Mouse (Mus musculus) neural tube, embryonic 12.5 days (tissue): Measurements from ENCODE around the gene Ube4a. TPM values are rescaled to one million over a fixed set of nuclear protein-coding genes. Genes with fewer than 3 reads are reported as not detected.

ENCODE experiments used
- ATAC-seq: fragments of 200-750 bp; cut with Nextera tagmentation; 2 replicates; pipeline ENCODE4 v1.8.0; 2017; ENCODE audit warnings: low read depth, mild to moderate bottlenecking, moderate TSS enrichment, moderate library complexity; ENCODE audit not compliant: low FRiP score
- H3K27ac ChIP-seq: fragments of 300-500 bp; sonication (generic); 2 replicates; pipeline ENCODE4 v1.5.1; 2016
- H3K27me3 ChIP-seq: fragments of 300-500 bp; sonication (generic); replicated peaks from 2 replicates; pipeline ENCODE4 v1.6.1; 2016; ENCODE audit warnings: mild to moderate bottlenecking
- H3K36me3 ChIP-seq: fragments of 300-500 bp; sonication (generic); 2 replicates; pipeline ENCODE4 v1.6.1; 2016; ENCODE audit warnings: mild to moderate bottlenecking
- H3K4me1 ChIP-seq: fragments of 300-500 bp; sonication (generic); 2 replicates; pipeline ENCODE4 v1.6.1; 2016
- H3K4me2 ChIP-seq: fragments of 300-500 bp; sonication (generic); replicated peaks from 2 replicates; pipeline ENCODE4 v1.6.1; 2016; ENCODE audit warnings: mild to moderate bottlenecking
- H3K4me3 ChIP-seq: fragments of 300-500 bp; sonication (generic); 2 replicates; pipeline ENCODE4 v1.5.1; 2016
- H3K9ac ChIP-seq: fragments of 300-500 bp; sonication (generic); 2 replicates; pipeline ENCODE4 v1.6.1; 2016; ENCODE audit warnings: mild to moderate bottlenecking
- H3K9me3 ChIP-seq: fragments of 300-500 bp; sonication (generic); 2 replicates; pipeline ENCODE4 v1.6.1; 2016; ENCODE audit warnings: mild to moderate bottlenecking
- WGBS: fragments of 180-500 bp; shearing (Covaris S2); methylation state at CpG from one replicate; pipeline ENCODE4 v1.1.7; 2016; 5-methylcytosine and 5-hydroxymethylcytosine counted together
- polyA plus RNA-seq: library from polyadenylated mRNA; unstranded; fragments of >200 nt; fragmentation: Nextera tagmentation; extraction: Ambion mirVana; gene quantifications from 2 replicates; pipeline ENCODE4 v1.2.1, GENCODE M21; 2016

The Ube4a gene
- polyA plus RNA-seq, 1 experiment from 2014 or later = 34.3 TPM

DNA sequence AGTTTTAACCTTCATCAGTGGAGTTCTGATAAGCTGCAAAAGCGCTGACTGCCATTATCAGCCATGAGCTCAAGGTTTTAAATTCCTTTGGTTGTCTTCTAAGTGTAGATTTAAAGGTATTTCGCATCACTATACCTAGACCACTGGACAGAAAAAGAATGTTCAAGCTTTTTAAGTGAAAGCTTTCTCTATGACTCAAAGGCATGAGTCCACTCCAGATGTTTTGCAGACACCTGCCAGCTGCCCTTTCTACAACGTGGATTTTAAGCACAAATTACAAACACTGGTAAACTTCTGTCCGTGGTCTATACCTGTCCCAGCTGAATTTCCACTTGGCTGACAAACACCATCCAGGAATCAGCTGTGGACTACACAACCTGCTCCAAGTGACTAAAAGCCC, 29.6 kb upstream of the Ube4a start:
- Histone ChIP-seq H3K4me3 (no peak overlapping the region), H3K4me1 (no peaks in the 10 kb centered on the region), H3K27me3 (no peaks in the 10 kb centered on the region), H3K27ac (no peak overlapping the region), H3K9ac (no peak overlapping the region), H3K36me3 (no peaks in the 10 kb centered on the region), H3K9me3 (no peaks in the 10 kb centered on the region), H3K4me2 (no peak overlapping the region)
- no peak for ATAC-seq
- 81% methylated on average over 4 of the region's 4 CpGs for WGBS

DNA sequence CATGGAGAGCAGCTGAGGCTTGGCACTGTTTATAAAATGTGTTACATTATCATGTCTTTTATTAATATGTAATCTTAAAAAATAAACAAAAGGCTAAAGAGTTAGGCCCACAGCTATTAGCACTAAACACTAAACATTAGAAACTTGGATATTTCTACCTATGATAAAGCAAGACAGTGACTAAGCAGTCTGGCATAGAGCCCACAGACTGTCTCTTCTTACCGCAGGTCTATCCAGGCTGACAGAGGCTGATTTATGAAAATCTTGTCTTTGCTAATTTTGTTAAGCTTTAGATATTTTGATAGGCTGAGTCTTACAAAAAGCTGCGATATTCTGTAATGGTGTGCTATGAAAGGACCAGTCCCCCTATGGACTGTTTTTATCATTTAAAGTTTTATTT, 27.9 kb upstream of the Ube4a start:
- Histone ChIP-seq H3K9ac (no peak overlapping the region), H3K36me3 (no peaks in the 10 kb centered on the region), H3K9me3 (no peaks in the 10 kb centered on the region), H3K4me2 (no peak overlapping the region), H3K27ac (no peak overlapping the region), H3K4me1 (no peaks in the 10 kb centered on the region), H3K4me3 (no peak overlapping the region), H3K27me3 (no peaks in the 10 kb centered on the region)
- no peak for ATAC-seq
- 93% methylated on average over 2 of the region's 2 CpGs for WGBS

DNA sequence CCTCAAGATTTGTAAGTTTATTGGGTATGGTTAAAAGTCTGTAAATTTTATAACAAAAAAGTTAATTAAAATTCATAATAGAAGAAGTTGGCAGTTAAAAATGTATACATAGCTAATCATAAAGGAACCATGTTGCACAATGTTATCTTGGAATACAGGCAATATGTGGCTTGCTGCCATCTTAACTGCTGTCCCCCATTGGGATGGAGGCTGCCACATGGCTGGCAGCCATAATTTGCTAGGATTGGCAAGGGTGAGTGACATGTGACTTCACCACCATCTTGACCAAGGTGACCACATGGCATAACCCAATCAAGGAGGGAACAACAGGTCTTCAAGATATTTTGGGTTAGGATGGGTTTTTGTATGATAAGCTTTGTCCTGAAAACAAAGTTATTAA, 26.9 kb upstream of the Ube4a start:
- no peak overlapping the region for H3K4me3 ChIP-seq
- H3K4me1 ChIP-seq = no peaks in the 10 kb centered on the region
- no peaks in the 10 kb centered on the region for H3K27me3 ChIP-seq
- no peaks in the 10 kb centered on the region for H3K9me3 ChIP-seq
- no peak overlapping the region for H3K9ac ChIP-seq
- H3K27ac ChIP-seq = no peak overlapping the region
- H3K4me2 ChIP-seq = no peak overlapping the region
- ATAC-seq = no peak
- no peaks in the 10 kb centered on the region for H3K36me3 ChIP-seq

DNA sequence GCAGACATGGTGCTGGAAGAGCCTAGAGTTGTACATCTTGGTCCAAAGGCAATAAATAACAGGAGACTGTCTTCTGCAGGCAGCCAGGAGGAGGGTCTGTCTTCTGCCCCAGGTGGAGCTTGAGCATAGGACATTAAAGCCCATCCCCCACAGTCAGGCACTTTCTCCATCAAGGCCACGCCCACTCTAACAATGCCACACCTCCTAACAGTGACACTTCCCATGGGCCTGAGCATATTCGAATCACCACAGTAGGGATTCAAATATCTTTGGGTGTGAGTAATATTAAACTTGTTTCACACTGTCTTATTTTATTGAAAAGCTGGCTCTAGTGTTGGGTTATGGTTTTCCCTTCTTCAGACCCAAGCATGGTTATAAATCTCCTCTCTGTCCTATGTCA, 26.4 kb upstream of the Ube4a start:
- Histone ChIP-seq H3K4me1 (no peaks in the 10 kb centered on the region), H3K9ac (no peak overlapping the region), H3K9me3 (no peaks in the 10 kb centered on the region), H3K27me3 (no peaks in the 10 kb centered on the region), H3K4me3 (no peak overlapping the region), H3K4me2 (no peak overlapping the region), H3K27ac (no peak overlapping the region), H3K36me3 (no peaks in the 10 kb centered on the region)
- WGBS = 76% methylated on average over 2 of the region's 2 CpGs
- no peak for ATAC-seq

DNA sequence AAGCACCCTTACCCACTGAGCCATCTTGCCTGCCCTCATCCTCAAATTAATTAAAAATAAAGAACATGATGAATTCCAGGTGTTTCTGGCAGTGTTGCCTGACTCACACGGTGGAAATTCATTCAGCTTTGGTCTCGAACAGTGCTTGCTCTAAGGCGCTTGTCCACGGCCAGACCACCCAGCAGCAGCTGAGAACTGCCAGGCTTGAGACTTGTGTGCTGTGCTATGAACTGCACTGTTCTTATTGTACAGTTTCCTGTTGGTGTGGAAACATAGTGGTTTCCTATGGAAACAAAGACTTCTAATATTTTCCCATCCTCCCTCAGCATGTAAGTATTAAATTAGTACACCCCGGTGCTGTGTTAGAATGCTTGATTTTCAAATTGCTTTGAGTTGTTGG, 21.6 kb upstream of the Ube4a start:
- Histone ChIP-seq H3K27me3 (no peaks in the 10 kb centered on the region), H3K36me3 (no peaks in the 10 kb centered on the region), H3K4me1 (no peaks in the 10 kb centered on the region), H3K9ac (no peak overlapping the region), H3K9me3 (no peaks in the 10 kb centered on the region), H3K27ac (no peak overlapping the region), H3K4me2 (no peak overlapping the region), H3K4me3 (no peak overlapping the region)
- 77% methylated on average over 5 of the region's 5 CpGs for WGBS
- ATAC-seq = no peak

DNA sequence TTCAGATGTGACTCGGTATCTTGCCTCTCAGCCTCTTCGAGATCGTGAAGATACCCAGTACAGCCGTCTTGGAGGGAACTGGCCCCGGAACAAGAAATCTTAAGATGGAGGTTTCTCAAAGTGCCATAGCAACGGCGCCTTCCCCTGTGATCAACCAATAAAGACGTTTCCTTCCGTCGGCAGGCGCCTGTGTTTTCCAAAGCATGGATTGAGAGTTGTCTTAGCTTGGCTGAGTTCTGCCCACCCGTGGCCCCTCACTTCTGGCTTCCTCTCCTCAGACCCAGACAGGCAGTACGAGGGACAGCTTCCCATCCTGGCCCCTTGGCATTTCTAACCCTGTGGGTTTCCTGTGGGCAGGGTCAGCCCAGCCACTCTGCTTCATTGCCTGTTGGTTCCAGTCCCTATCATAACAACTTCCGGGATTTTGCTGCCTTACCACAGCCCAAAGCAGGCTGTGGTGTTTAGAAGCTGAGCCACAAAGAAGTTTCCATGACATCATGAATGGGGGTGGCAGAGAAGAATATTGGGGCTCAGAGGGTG, 20.9 kb upstream of the Ube4a start:
- Histone ChIP-seq H3K27me3 (no peaks in the 10 kb centered on the region), H3K4me3 (no peak overlapping the region), H3K4me1 (no peaks in the 10 kb centered on the region), H3K9ac (no peak overlapping the region), H3K36me3 (no peaks in the 10 kb centered on the region), H3K4me2 (no peak overlapping the region), H3K9me3 (no peaks in the 10 kb centered on the region), H3K27ac (no peak overlapping the region)
- WGBS = 68% methylated on average over 14 of the region's 14 CpGs
- no peak for ATAC-seq

DNA sequence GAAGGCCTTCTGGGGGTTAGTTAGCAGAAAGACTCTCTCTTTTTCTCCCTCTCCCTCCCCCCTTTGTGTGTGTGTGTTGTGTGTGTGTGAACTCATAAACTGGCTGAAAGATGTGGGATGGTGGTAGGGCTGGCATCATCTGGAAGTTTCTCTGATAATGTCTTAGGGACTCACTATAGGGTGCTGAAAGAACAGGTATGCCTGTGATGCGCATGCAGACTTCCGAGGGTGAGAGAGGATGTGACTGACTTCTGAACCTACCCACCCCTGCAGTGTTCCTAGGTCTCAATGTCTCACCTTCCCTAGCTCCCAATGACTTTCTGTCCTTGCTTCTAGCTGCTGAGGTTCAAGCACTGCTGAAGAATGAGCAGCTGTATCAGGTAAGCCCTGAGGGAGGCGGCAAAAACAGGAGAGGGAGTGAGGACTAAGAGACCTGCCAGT, 20.3 kb upstream of the Ube4a start:
- no peaks in the 10 kb centered on the region for H3K9me3 ChIP-seq
- ATAC-seq = no peak
- no peaks in the 10 kb centered on the region for H3K27me3 ChIP-seq
- WGBS = 84% methylated on average over 3 of the region's 3 CpGs
- H3K4me2 ChIP-seq = no peak overlapping the region
- H3K36me3 ChIP-seq = no peaks in the 10 kb centered on the region
- H3K4me1 ChIP-seq = no peaks in the 10 kb centered on the region
- no peak overlapping the region for H3K4me3 ChIP-seq
- H3K9ac ChIP-seq = no peak overlapping the region
- H3K27ac ChIP-seq = no peak overlapping the region

DNA sequence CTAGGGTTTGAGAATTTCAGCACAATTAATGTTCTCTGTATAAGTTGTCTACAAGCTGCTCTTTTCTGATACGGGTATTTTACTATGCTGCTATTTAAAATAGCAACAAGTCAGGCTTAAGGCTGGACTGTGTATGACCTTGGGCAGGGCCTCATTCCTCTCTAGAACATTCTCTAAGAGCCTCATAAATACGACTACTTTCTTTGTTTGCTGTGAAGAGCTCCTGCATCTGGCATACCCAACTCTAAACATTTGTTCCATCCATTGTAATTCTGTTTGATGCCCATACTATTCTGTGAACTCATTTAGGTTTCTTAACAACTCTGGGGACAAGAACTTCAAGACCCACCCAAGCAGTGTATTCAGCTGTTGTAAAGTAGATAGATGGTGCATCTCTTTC, 17.6 kb upstream of the Ube4a start:
- Histone ChIP-seq H3K36me3 (no peaks in the 10 kb centered on the region), H3K27me3 (no peaks in the 10 kb centered on the region), H3K4me2 (no peak overlapping the region), H3K9ac (no peak overlapping the region), H3K4me3 (no peak overlapping the region), H3K27ac (no peak overlapping the region), H3K4me1 (no peaks in the 10 kb centered on the region), H3K9me3 (no peaks in the 10 kb centered on the region)
- ATAC-seq = no peak
- WGBS = 74% methylated on average over 2 of the region's 2 CpGs

DNA sequence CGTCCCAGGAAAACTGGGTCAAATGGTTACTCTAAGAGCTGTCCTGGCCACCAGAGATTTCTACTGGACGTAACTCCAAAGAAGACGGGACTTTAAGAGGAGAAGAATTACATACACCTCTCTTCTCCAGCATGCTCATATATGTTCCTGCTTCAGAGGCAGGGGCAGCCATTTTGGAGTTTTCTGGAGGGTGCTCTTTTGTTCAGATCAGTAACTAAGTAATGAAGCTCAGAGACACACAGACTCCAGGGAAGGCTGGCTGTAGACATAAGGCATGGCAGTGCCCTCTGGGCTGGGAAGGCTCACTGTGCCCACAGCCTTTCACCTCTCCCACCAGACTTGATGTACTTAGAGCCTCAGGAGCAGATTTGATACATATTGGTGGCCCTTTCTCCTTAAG, 17.1 kb upstream of the Ube4a start:
- no peak overlapping the region for H3K4me2 ChIP-seq
- WGBS = 89% methylated on average over 3 of the region's 3 CpGs
- ATAC-seq = no peak
- H3K9me3 ChIP-seq = no peaks in the 10 kb centered on the region
- H3K27me3 ChIP-seq = no peaks in the 10 kb centered on the region
- no peak overlapping the region for H3K27ac ChIP-seq
- no peaks in the 10 kb centered on the region for H3K36me3 ChIP-seq
- H3K4me3 ChIP-seq = no peak overlapping the region
- no peak overlapping the region for H3K9ac ChIP-seq
- H3K4me1 ChIP-seq = no peaks in the 10 kb centered on the region

DNA sequence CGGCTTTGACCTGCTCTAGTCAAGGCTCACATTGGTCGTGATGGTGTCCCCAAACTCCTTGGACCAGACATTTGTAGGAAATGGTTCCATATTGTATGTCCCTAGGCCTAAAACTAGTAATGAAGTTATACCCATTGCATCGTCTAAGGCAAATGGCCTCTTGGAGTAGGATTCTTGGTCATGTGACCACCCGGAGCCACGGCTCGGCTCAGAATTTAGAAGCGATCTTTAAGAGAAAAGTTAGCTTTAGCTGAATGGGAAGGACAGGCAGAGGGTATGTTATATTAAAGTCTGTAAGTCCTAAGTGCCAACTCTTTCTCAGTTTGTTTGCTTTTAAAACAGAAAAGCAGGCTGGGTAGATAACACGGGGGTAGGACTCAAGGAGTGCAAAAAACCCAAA, 16.7 kb upstream of the Ube4a start:
- WGBS = 92% methylated on average over 8 of the region's 8 CpGs
- Histone ChIP-seq H3K27ac (no peak overlapping the region), H3K4me3 (no peak overlapping the region), H3K36me3 (no peaks in the 10 kb centered on the region), H3K27me3 (no peaks in the 10 kb centered on the region), H3K4me1 (no peaks in the 10 kb centered on the region), H3K9me3 (no peaks in the 10 kb centered on the region), H3K4me2 (no peak overlapping the region), H3K9ac (no peak overlapping the region)
- no peak for ATAC-seq

DNA sequence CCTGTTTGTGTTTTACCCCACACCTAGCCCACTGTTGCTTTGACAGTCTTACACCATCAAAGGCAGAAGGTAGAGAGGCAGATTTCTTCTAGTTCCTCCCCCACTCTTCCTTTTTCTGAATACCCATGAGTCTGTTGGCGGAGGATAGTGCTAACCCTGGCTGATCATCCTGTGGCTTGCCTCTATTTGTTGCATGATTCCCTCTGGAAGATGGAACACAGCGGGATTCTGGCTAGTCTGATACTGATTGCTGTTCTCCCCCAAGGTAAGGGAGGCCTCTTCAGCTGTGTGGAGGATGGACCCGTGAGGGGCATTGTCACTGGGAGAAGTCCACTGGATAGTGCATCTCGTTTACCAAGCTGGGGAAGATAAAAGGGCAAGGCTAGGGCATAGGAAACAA, 16.3 kb upstream of the Ube4a start, which contains the start of gene Cd3d:
TSS of gene Cd3d (plus strand) at position 111 of the 400 bp plus-strand sequence.
- no peak within 1 kb of the TSS for H3K4me2 ChIP-seq
- H3K9ac ChIP-seq = no peak within 1 kb of the TSS
- no peak within 1 kb of the TSS for H3K27ac ChIP-seq
- no peak for ATAC-seq
- no peak within 1 kb of the TSS for H3K4me3 ChIP-seq
- no peaks in the 10 kb centered on the region for H3K9me3 ChIP-seq
- H3K36me3 ChIP-seq = no peaks in the 10 kb centered on the region
- whole genome bisulfite sequencing = 80% methylated on average over 4 of the region's 4 CpGs
- no peaks in the 10 kb centered on the region for H3K27me3 ChIP-seq
- H3K4me1 ChIP-seq = no peaks in the 10 kb centered on the region

DNA sequence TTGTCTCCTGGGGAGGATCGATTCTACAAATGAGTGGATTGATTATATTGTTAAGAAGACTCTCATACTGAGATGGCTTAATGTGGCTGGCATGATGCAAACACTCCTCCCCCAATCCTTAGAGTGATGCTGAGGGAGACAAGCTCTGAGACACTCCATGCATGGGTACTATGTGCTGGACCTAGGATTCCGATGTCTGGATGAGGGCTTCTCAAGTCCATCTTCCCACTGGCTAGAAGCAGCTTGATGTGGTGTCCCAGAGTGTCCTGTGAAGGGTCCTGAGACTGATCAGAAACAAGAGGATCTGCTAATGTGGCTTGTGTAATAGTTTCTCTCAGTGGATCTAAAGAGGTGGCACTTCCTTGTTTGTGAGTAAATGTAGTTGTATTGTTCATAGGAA, 15.7 kb upstream of the Ube4a start:
- Histone ChIP-seq H3K9me3 (no peaks in the 10 kb centered on the region), H3K4me2 (no peak overlapping the region), H3K4me1 (no peaks in the 10 kb centered on the region), H3K36me3 (no peaks in the 10 kb centered on the region), H3K27ac (no peak overlapping the region), H3K9ac (no peak overlapping the region), H3K4me3 (no peak overlapping the region), H3K27me3 (no peaks in the 10 kb centered on the region)
- ATAC-seq = no peak
- WGBS = 87% methylated on average over 2 of the region's 2 CpGs

DNA sequence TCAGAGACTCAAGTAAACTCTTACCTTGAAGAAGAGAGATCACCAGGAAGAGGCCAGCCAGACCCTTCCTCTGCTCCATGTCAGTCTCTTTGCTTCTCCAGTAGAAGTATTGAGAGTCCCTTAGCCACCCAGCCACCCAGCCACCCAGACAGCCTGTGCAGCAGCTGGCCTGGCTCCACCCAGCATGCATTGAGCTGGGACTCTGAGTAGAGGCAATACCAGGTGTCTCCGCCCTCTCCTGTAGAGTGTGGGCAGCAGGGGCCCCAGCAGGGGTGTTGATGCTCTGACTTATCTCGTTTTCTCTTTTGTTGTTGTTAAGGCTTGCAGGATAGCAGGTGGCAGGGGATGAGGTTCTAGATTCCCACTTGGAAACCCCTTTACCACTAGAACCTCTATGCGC, 14.8 kb upstream of the Ube4a start, which contains the start of gene Cd3g:
TSS of gene Cd3g (minus strand) at position 190 of the 400 bp plus-strand sequence.
- no peak within 1 kb of the TSS for H3K4me2 ChIP-seq
- no peak within 1 kb of the TSS for H3K27ac ChIP-seq

More for the DNA sequence above, 14.8 kb upstream of the Ube4a start, which contains the start of gene Cd3g:
- ATAC-seq = no peak
- no peaks in the 10 kb centered on the region for H3K36me3 ChIP-seq
- 73% methylated on average over 3 of the region's 3 CpGs for WGBS
- H3K4me3 ChIP-seq = no peak within 1 kb of the TSS
- no peaks in the 10 kb centered on the region for H3K9me3 ChIP-seq
- no peak within 1 kb of the TSS for H3K9ac ChIP-seq
- H3K4me1 ChIP-seq = no peaks in the 10 kb centered on the region
- H3K27me3 ChIP-seq = no peaks in the 10 kb centered on the region
